Mouse (Mus musculus) gastrocnemius, postnatal 36 days (tissue): ENCODE data around the gene Ryr2. TPM values are rescaled to one million over a fixed set of nuclear protein-coding genes. Genes with fewer than 3 reads are reported as not detected.

Source experiments
- total RNA-seq, 2 experiments: library from RNA; stranded (reverse); gene quantifications; 2 replicates each; pipeline ENCODE4 v1.2.3; 2021

Ryr2 gene
- total RNA-seq, 2 experiments from 2014 or later, result 0.10 to 0.12 TPM

Other genes with a start within 250 kb of the Ryr2 start
- 10 to 100 TPM; 14.0 to 14.8 TPM for gene Mtr, start 151.2 kb upstream of the Ryr2 start, total RNA-seq
- 1,000 to 10,000 TPM; 1,044 to 1,453 TPM for gene Actn2, start 233.8 kb upstream of the Ryr2 start, total RNA-seq